Mouse (Mus musculus): ENCODE results near the gene Rad51ap2. TPM values are rescaled to one million over a fixed set of nuclear protein-coding genes. Genes with fewer than 3 reads are reported as not detected.

Gene Rad51ap2
- total RNA-seq (2012; rRNA removed) (not detected in 2 replicates), total RNA-seq (2014; rRNA removed) (not detected in 2 replicates), polyA plus RNA-seq (2012; ENCODE audit: insufficient read length, low read depth) (not detected in 2 replicates)

- Histone ChIP-seq H3K27me3 (replicated peaks) (no peaks in the 10 kb centered on the region), H3K79me2 (replicated peaks; ENCODE audit: control insufficient read depth, extremely low read depth, insufficient read depth, poor library complexity, severe bottlenecking) (no peaks in the 10 kb centered on the region), H3K9ac (ENCODE audit: insufficient read depth, low read depth) (no peak within 1 kb of the TSS), H3K4me2 (ENCODE audit: insufficient read depth, low read depth, poor library complexity, severe bottlenecking) (no peak within 1 kb of the TSS), H3K36me3 (replicated peaks in 1 of 2; ENCODE audit: control insufficient read depth in 1 of 2, insufficient read depth in 1 of 2, low read length in 1 of 2) (no peaks in the 10 kb centered on the region), H3K27ac (ENCODE audit: insufficient read depth, low read depth) (no peak within 1 kb of the TSS), H3K4me3 (replicated peaks in 1 of 3; ENCODE audit: low read depth in 2 of 3, low read length in 2 of 3, poor library complexity in 1 of 3) (no peak within 1 kb of the TSS), H3K9me3 (replicated peaks; ENCODE audit: low read length) (peaks cover 2% of the 10 kb centered on the region), H3K4me1 (ENCODE audit: control insufficient read depth in 1 of 2, insufficient read depth in 2 of 2) (no peaks in the 10 kb centered on the region)
- dilution Hi-C loops (cut with MboI; ENCODE audit: extremely low pct_ligation_motif_present, extremely low pct_unique_long_range_greater_than_20kb, low sequenced_read_pairs), result no loop called here
- in situ Hi-C loops (cut with MboI; ENCODE audit: low pct_ligation_motif_present, low pct_unique_long_range_greater_than_20kb, low sequenced_read_pairs), result no loop called here
- DNase-seq (ENCODE audit: extremely low read depth), result no peak
- TF ChIP-seq MAZ (IDR thresholded peaks at IDR 0.05; ENCODE audit: low read depth, low read length), result no peak
- TF ChIP-seq MEF2A (IDR thresholded peaks at IDR 0.05; ENCODE audit: borderline replicate concordance, low read depth, low read length), result no peak
- TF ChIP-seq TCF12 (IDR thresholded peaks at IDR 0.05; ENCODE audit: low read depth, low read length), result no peak
- no peak for TF ChIP-seq CHD2 (IDR thresholded peaks at IDR 0.05; ENCODE audit: low read length)
- TF ChIP-seq SMC3 (IDR thresholded peaks at IDR 0.05; ENCODE audit: low read depth, low read length), result no peak
- TF ChIP-seq IRF4 (IDR thresholded peaks at IDR 0.05; ENCODE audit: low read depth, low read length), result no peak
- no peak for TF ChIP-seq UBTF (IDR thresholded peaks at IDR 0.05; ENCODE audit: low read depth, low read length)
- no peak for TF ChIP-seq USF1 (IDR thresholded peaks at IDR 0.05; ENCODE audit: low read depth, low read length)
- no peak for TF ChIP-seq ZKSCAN1 (IDR thresholded peaks at IDR 0.05; ENCODE audit: borderline replicate concordance, low read depth, low read length)
- no peak for TF ChIP-seq HCFC1 (IDR thresholded peaks at IDR 0.05; ENCODE audit: low read depth, low read length)
- TF ChIP-seq ZNF384 (IDR thresholded peaks at IDR 0.05; ENCODE audit: low read depth, low read length), result no peak
- no peak for TF ChIP-seq MAX (IDR thresholded peaks at IDR 0.05; ENCODE audit: low read length)
- no peak for TF ChIP-seq MYC (IDR thresholded peaks at IDR 0.05; ENCODE audit: low read depth, low read length)
- no peak for TF ChIP-seq JUN (IDR thresholded peaks at IDR 0.05; ENCODE audit: insufficient read depth, low read depth, low read length)
Measured at GRCm38 (mm10) chr12:11455549-11456194, at the start of gene Rad51ap2. Gene Rad51ap2, plus strand, starts transcription at chr12:11456079.

- no peak for DNase-seq (ENCODE audit: extremely low read depth)
- no peaks in the 10 kb centered on the region for H3K4me1 ChIP-seq (ENCODE audit: control insufficient read depth in 1 of 2, insufficient read depth in 2 of 2)
- no peak overlapping the region for H3K4me3 ChIP-seq (replicated peaks in 1 of 3; ENCODE audit: low read depth in 2 of 3, low read length in 2 of 3, poor library complexity in 1 of 3)
- no peaks in the 10 kb centered on the region for H3K9me3 ChIP-seq (replicated peaks; ENCODE audit: low read length)
- no peaks in the 10 kb centered on the region for H3K27me3 ChIP-seq (replicated peaks)
- H3K27ac ChIP-seq (ENCODE audit: insufficient read depth, low read depth), result no peak overlapping the region
- no peak overlapping the region for H3K9ac ChIP-seq (ENCODE audit: insufficient read depth, low read depth)
- dilution Hi-C loops (cut with MboI; ENCODE audit: extremely low pct_ligation_motif_present, extremely low pct_unique_long_range_greater_than_20kb, low sequenced_read_pairs), result no loop called here
- H3K79me2 ChIP-seq (replicated peaks; ENCODE audit: control insufficient read depth, extremely low read depth, insufficient read depth, poor library complexity, severe bottlenecking), result no peaks in the 10 kb centered on the region
- no peaks in the 10 kb centered on the region for H3K36me3 ChIP-seq (replicated peaks in 1 of 2; ENCODE audit: control insufficient read depth in 1 of 2, insufficient read depth in 1 of 2, low read length in 1 of 2)
- no peak overlapping the region for H3K4me2 ChIP-seq (ENCODE audit: insufficient read depth, low read depth, poor library complexity, severe bottlenecking)
- in situ Hi-C loops (cut with MboI; ENCODE audit: low pct_ligation_motif_present, low pct_unique_long_range_greater_than_20kb, low sequenced_read_pairs), result no loop called here
- no peak for TF ChIP-seq TCF12 (IDR thresholded peaks at IDR 0.05; ENCODE audit: low read depth, low read length)
- no peak for TF ChIP-seq CHD2 (IDR thresholded peaks at IDR 0.05; ENCODE audit: low read length)
- TF ChIP-seq TBP (conservative IDR thresholded peaks at IDR 0.05; ENCODE audit: low read depth, low read length), result no peak
- TF ChIP-seq POLR2A (IDR thresholded peaks at IDR 0.05; ENCODE audit: low read depth, low read length), result no peak
- TF ChIP-seq UBTF (IDR thresholded peaks at IDR 0.05; ENCODE audit: low read depth, low read length), result no peak
- no peak for TF ChIP-seq ETS1 (conservative IDR thresholded peaks at IDR 0.05; ENCODE audit: low read depth, low read length)
- TF ChIP-seq RCOR1 (conservative IDR thresholded peaks at IDR 0.05; ENCODE audit: low read depth, low read length), result no peak
- TF ChIP-seq IRF4 (IDR thresholded peaks at IDR 0.05; ENCODE audit: low read depth, low read length), result no peak
- no peak for TF ChIP-seq EP300 (IDR thresholded peaks at IDR 0.05; ENCODE audit: low read length)
- no peak for TF ChIP-seq GABPA (IDR thresholded peaks at IDR 0.05; ENCODE audit: insufficient replicate concordance, low read depth, low read length)
- no peak for TF ChIP-seq PAX5 (IDR thresholded peaks at IDR 0.05; ENCODE audit: low read length)
- no peak for TF ChIP-seq JUN (IDR thresholded peaks at IDR 0.05; ENCODE audit: insufficient read depth, low read depth, low read length)
- no peak for TF ChIP-seq USF2 (conservative IDR thresholded peaks at IDR 0.05; ENCODE audit: low read depth, low read length)
- TF ChIP-seq CTCF (conservative IDR thresholded peaks at IDR 0.05 in 1 of 2, IDR thresholded peaks at IDR 0.05 in 1 of 2; ENCODE audit: low read depth in 2 of 2, low read length in 2 of 2), result no peak
Measured at GRCm38 (mm10) chr12:11407679-11408078, 48.2 kb upstream of the Rad51ap2 start.

Data from CH12.LX (cell line).